In the genomic region with DNA sequence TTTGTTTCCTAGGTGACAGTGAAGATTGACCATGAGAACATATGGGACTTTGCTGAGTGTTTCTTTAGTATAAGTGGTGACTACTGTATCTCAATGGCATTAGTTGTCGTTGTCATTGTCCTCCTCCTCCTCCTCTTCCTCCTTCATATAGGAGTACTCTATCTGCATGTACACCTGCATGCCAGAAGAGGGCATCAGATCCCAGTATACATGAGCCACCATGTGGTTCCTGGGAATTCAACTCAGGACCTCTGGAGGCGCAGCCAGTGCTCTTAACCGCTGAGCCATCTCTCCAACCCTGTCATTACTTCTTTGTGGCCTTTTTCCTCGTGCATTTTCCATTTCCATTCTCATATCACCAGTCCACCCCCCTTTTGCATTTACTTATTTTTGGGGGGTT, we compare ENCODE assay signal across 13 mouse cellular contexts. TPM values are rescaled to one million over a fixed set of nuclear protein-coding genes. Genes with fewer than 3 reads are reported as not detected.
DNase-seq lines count a peak whose midpoint lies in the region; ATAC-seq and TF ChIP-seq lines count a peak whose summit lies in the region.
"Had no signal": no experiment of that assay in that cellular context is flagged by ENCODE, and none has a peak within 500 bp of the region (broad histone marks: within the 10 kb centered on the region; RNA-seq: fewer than 3 reads in every experiment).

No protein-coding gene starts in this region.

- H3K27ac ChIP-seq in layer of hippocampus, adult 2 months = no peak overlapping the region
- peak overlapping the region; percentile 60 for H3K27ac ChIP-seq in ES-Bruce4 (ENCODE audit: insufficient read depth, low read length)
- no peak overlapping the region for H3K27ac ChIP-seq in liver, embryonic 13.5 days
- H3K27ac ChIP-seq in midbrain, embryonic 15.5 days = no peak overlapping the region
- H3K27ac ChIP-seq: embryonic facial prominence, embryonic 15.5 days; midbrain, embryonic 10.5 days; neural tube, embryonic 13.5 days had no signal

- H3K9me3 ChIP-seq in ES-Bruce4 (replicated peaks; ENCODE audit: control insufficient read depth, insufficient read depth, low read length, poor library complexity, severe bottlenecking) = no peaks in the 10 kb centered on the region
- H3K9me3 ChIP-seq in liver, embryonic 13.5 days (replicated peaks) = no peaks in the 10 kb centered on the region
- H3K9me3 ChIP-seq in midbrain, embryonic 15.5 days = no peaks in the 10 kb centered on the region
- H3K9me3 ChIP-seq: embryonic facial prominence, embryonic 15.5 days; midbrain, embryonic 10.5 days; neural tube, embryonic 13.5 days had no signal

- H3K4me2 ChIP-seq in liver, embryonic 13.5 days = no peak overlapping the region
- H3K4me2 ChIP-seq in midbrain, embryonic 15.5 days = no peak overlapping the region
- H3K4me2 ChIP-seq: embryonic facial prominence, embryonic 15.5 days; neural tube, embryonic 13.5 days had no signal

- ATAC-seq in liver, embryonic 13.5 days (ENCODE audit: low read depth) = 0 out of 2 replicates have a peak, but pooled peaks have one; percentile 16
- no peak for ATAC-seq in midbrain, embryonic 15.5 days (replicated peaks)

- peak; percentile 70 for TF ChIP-seq CTCF in layer of hippocampus, adult 2 months (conservative IDR thresholded peaks at IDR 0.05)
- TF ChIP-seq CTCF in ES-Bruce4 (IDR thresholded peaks at IDR 0.05; ENCODE audit: low read depth, low read length) = peak; percentile 42

- H3K36me3 ChIP-seq in ES-Bruce4 (ENCODE audit: control insufficient read depth, insufficient read depth, low read length, poor library complexity, severe bottlenecking) = peaks cover 10% of the 10 kb centered on the region
- H3K36me3 ChIP-seq in liver, embryonic 13.5 days = peaks cover 58% of the 10 kb centered on the region
- peaks cover 32% of the 10 kb centered on the region for H3K36me3 ChIP-seq in midbrain, embryonic 15.5 days (replicated peaks)

- H3K27me3 ChIP-seq in ES-Bruce4 (ENCODE audit: control insufficient read depth, insufficient read depth, low read length, poor library complexity, severe bottlenecking) = no peaks in the 10 kb centered on the region
- no peaks in the 10 kb centered on the region for H3K27me3 ChIP-seq in liver, embryonic 13.5 days
- no peaks in the 10 kb centered on the region for H3K27me3 ChIP-seq in midbrain, embryonic 15.5 days (replicated peaks)
- H3K27me3 ChIP-seq: embryonic facial prominence, embryonic 15.5 days; neural tube, embryonic 13.5 days had no signal

- no peak overlapping the region for H3K4me3 ChIP-seq in layer of hippocampus, adult 2 months
- no peak overlapping the region for H3K4me3 ChIP-seq in ES-Bruce4 (ENCODE audit: low read depth, low read length)
- H3K4me3 ChIP-seq in liver, embryonic 13.5 days (replicated peaks) = no peak overlapping the region
- H3K4me3 ChIP-seq in midbrain, embryonic 15.5 days = no peak overlapping the region
- H3K4me3 ChIP-seq: embryonic facial prominence, embryonic 15.5 days; midbrain, embryonic 10.5 days; neural tube, embryonic 13.5 days had no signal

- DNase-seq in adrenal gland, postnatal 10 days = peak; percentile 26
- DNase-seq in adrenal gland, adult 18-20 months (ENCODE audit: low spot score in 2 of 2) = no peak
- no peak for DNase-seq in layer of hippocampus, adult 2 months (ENCODE audit: low spot score in 2 of 2)
- DNase-seq in layer of hippocampus, adult 9-11 months = no peak
- DNase-seq in liver, embryonic 13.5 days = no peak
- no peak for DNase-seq in B cell, adult 2 months
- DNase-seq: cerebellum, postnatal 36 days; thymus, postnatal 14 days had no signal

- H3K4me1 ChIP-seq in ES-Bruce4 (ENCODE audit: control insufficient read depth, insufficient read depth, low read length) = no peaks in the 10 kb centered on the region
- H3K4me1 ChIP-seq in liver, embryonic 13.5 days (replicated peaks) = no peaks in the 10 kb centered on the region
- H3K4me1 ChIP-seq in midbrain, embryonic 15.5 days = no peaks in the 10 kb centered on the region
- H3K4me1 ChIP-seq: embryonic facial prominence, embryonic 15.5 days; midbrain, embryonic 10.5 days; neural tube, embryonic 13.5 days had no signal

- H3K9ac ChIP-seq in ES-Bruce4 (ENCODE audit: low read depth, poor library complexity, severe bottlenecking) = 0 out of 2 replicates have a peak overlapping the region, but pooled peaks have one; percentile 5
- no peak overlapping the region for H3K9ac ChIP-seq in liver, embryonic 13.5 days
- H3K9ac ChIP-seq in midbrain, embryonic 15.5 days = no peak overlapping the region
- H3K9ac ChIP-seq: embryonic facial prominence, embryonic 15.5 days; neural tube, embryonic 13.5 days had no signal

- no peak for TF ChIP-seq POLR2A in ES-Bruce4 (IDR thresholded peaks at IDR 0.05; ENCODE audit: insufficient read depth, low read length)

- WGBS in liver, embryonic 13.5 days (ENCODE audit: insufficient replicate concordance) = 51% methylated on average over 4 of the region's 4 CpGs
- 66% methylated on average over 4 of the region's 4 CpGs for WGBS in midbrain, embryonic 15.5 days

- TF ChIP-seq EP300 in ES-Bruce4 (IDR thresholded peaks at IDR 0.05; ENCODE audit: insufficient read depth, low read depth, low read length) = no peak

RNA-seq across cellular contexts. Expression of a gene that starts 10.3 kb away (rescaled TPM):
- 10 to 100 TPM; 12.2 to 12.3 TPM for total RNA-seq in adrenal gland, postnatal 10 days (2021)
- 10 to 100 TPM in 1 of 2 experiments, 1 to 10 TPM in 1; 9.2 to 10.6 TPM for total RNA-seq in adrenal gland, adult 18-20 months (2021)
- total RNA-seq in layer of hippocampus, adult 2 months (2021) = 10 to 100 TPM; 11.3 to 12.2 TPM
- 20.3 and 20.4 TPM in 2 replicates for polyA plus RNA-seq in ES-Bruce4 (2011; ENCODE audit: insufficient read depth, insufficient read length, low read depth, missing spikeins)
- polyA plus RNA-seq in liver, embryonic 13.5 days (2015; fragmentation: Nextera tagmentation; extraction: Ambion mirVana) = 3.7 and 4.3 TPM in 2 replicates
- polyA plus RNA-seq in midbrain, embryonic 15.5 days (2015; fragmentation: Nextera tagmentation; extraction: Ambion mirVana) = 16.2 and 17.2 TPM in 2 replicates

RNA-seq across cellular contexts. Expression of a gene that starts 13.0 kb away (rescaled TPM):
- total RNA-seq in adrenal gland, postnatal 10 days (2021) = 1 to 10 TPM; 7.1 to 9.8 TPM
- total RNA-seq in adrenal gland, adult 18-20 months (2021) = 10 to 100 TPM in 1 of 2 experiments, 1 to 10 TPM in 1; 9.5 to 10.9 TPM
- total RNA-seq in layer of hippocampus, adult 2 months (2021) = 10 to 100 TPM; 11.6 to 12.9 TPM
- 3.9 and 6.0 TPM in 2 replicates for polyA plus RNA-seq in ES-Bruce4 (2011; ENCODE audit: insufficient read depth, insufficient read length, low read depth, missing spikeins)
- polyA plus RNA-seq in liver, embryonic 13.5 days (2015; fragmentation: Nextera tagmentation; extraction: Ambion mirVana) = 5.9 and 6.0 TPM in 2 replicates
- 15.7 and 17.0 TPM in 2 replicates for polyA plus RNA-seq in midbrain, embryonic 15.5 days (2015; fragmentation: Nextera tagmentation; extraction: Ambion mirVana)

RNA-seq across cellular contexts. Expression of a gene that starts 16.8 kb away (rescaled TPM):
- total RNA-seq in adrenal gland, postnatal 10 days (2021) = 10 to 100 TPM; 41.1 to 48.9 TPM
- 10 to 100 TPM; 46.2 to 59.3 TPM for total RNA-seq in adrenal gland, adult 18-20 months (2021)
- total RNA-seq in layer of hippocampus, adult 2 months (2021) = 10 to 100 TPM; 27.5 to 28.4 TPM
- 72.0 and 79.3 TPM in 2 replicates for polyA plus RNA-seq in ES-Bruce4 (2011; ENCODE audit: insufficient read depth, insufficient read length, low read depth, missing spikeins)
- 18.6 and 21.8 TPM in 2 replicates for polyA plus RNA-seq in liver, embryonic 13.5 days (2015; fragmentation: Nextera tagmentation; extraction: Ambion mirVana)
- polyA plus RNA-seq in midbrain, embryonic 15.5 days (2015; fragmentation: Nextera tagmentation; extraction: Ambion mirVana) = 31.4 and 34.1 TPM in 2 replicates

RNA-seq across cellular contexts. Expression of a gene that starts 22.8 kb away (rescaled TPM):
- total RNA-seq in adrenal gland, postnatal 10 days (2021) = 100 to 1,000 TPM; 810 to 842 TPM
- 100 to 1,000 TPM; 493 to 672 TPM for total RNA-seq in adrenal gland, adult 18-20 months (2021)
- 100 to 1,000 TPM; 238 to 257 TPM for total RNA-seq in layer of hippocampus, adult 2 months (2021)
- 300 and 316 TPM in 2 replicates for polyA plus RNA-seq in ES-Bruce4 (2011; ENCODE audit: insufficient read depth, insufficient read length, low read depth, missing spikeins)
- 566 and 569 TPM in 2 replicates for polyA plus RNA-seq in liver, embryonic 13.5 days (2015; fragmentation: Nextera tagmentation; extraction: Ambion mirVana)
- polyA plus RNA-seq in midbrain, embryonic 15.5 days (2015; fragmentation: Nextera tagmentation; extraction: Ambion mirVana) = 604 and 630 TPM in 2 replicates

RNA-seq across cellular contexts. Expression of a gene that starts 47.7 kb away (rescaled TPM):
- total RNA-seq in adrenal gland, postnatal 10 days (2021) = 10 to 100 TPM; 20.2 to 22.7 TPM
- total RNA-seq in adrenal gland, adult 18-20 months (2021) = 10 to 100 TPM; 19.9 to 22.5 TPM
- total RNA-seq in layer of hippocampus, adult 2 months (2021) = 10 to 100 TPM; 24.8 to 24.9 TPM
- polyA plus RNA-seq in ES-Bruce4 (2011; ENCODE audit: insufficient read depth, insufficient read length, low read depth, missing spikeins) = 47.9 and 49.6 TPM in 2 replicates
- polyA plus RNA-seq in liver, embryonic 13.5 days (2015; fragmentation: Nextera tagmentation; extraction: Ambion mirVana) = 32.4 and 34.7 TPM in 2 replicates
- polyA plus RNA-seq in midbrain, embryonic 15.5 days (2015; fragmentation: Nextera tagmentation; extraction: Ambion mirVana) = 53.6 and 57.7 TPM in 2 replicates
